Mouse (Mus musculus): ENCODE measurements around the gene Gusb. TPM values are rescaled to one million over a fixed set of nuclear protein-coding genes. Genes with fewer than 3 reads are reported as not detected.

Gusb gene
- polyA plus RNA-seq (2015; fragmentation: Nextera tagmentation; extraction: Ambion mirVana), result 46.6 and 46.9 TPM in 2 replicates

DNA sequence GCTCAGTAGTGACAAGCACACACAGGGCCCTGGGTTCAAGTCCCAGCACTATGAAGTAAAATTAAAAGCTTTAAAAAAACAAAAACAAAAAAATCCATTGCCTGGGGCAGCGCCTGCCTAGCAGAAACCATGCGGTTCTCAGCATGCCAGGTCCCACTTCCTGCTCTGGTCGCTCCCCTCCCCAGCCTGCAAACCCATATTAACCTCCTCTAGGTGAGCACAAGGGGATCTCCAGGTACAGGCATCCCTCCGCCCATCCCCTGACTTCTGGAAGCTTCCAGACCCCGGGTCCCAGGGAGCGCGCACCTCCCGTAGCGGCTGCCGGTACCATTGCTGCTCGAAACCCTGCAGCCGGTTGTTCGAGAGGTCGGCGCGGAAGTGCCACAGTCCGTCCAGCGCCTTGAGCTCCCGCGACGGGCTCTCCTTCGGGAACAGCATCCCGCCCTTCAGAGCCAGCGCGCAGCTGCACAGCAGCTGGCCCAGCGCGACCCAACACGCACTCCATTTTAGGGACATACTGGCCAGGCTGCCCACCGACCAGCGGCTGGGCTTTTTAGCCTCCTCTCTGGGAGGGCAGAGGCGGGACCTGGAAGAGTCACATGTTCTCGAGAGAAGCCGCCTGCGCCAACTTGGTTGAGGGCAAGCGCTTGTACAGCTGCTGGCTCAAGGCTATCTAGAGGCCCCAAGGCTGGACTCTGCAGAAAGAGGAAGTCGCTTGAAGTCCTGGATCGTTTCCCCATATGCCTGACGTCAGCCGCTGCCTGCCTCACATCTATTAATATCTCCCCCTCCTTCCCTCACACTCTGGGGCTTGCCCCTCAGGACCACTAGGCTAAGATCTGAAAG lies at the start of gene Gusb:
Gene Gusb, minus strand, starts transcription at position 749 of the 846 bp plus-strand sequence.
- H3K27me3 ChIP-seq (replicated peaks), result no peaks in the 10 kb centered on the region
- H3K36me3 ChIP-seq, result peaks cover 13% of the 10 kb centered on the region; the same call in 1 of the 2 replicates
- H3K4me2 ChIP-seq, result peak within 1 kb of the TSS; percentile 86
- H3K4me3 ChIP-seq, result peak within 1 kb of the TSS; percentile 80
- H3K4me1 ChIP-seq, result peaks cover 19% of the 10 kb centered on the region
- peaks cover 18% of the 10 kb centered on the region for H3K9me3 ChIP-seq
- ATAC-seq (ENCODE audit: extremely low read depth, insufficient number of reproducible peaks, low FRiP score, low TSS enrichment), result peak; percentile 77
- peak within 1 kb of the TSS; percentile 82 for H3K27ac ChIP-seq (replicated peaks)
- under 1% methylated on average over 39 of the region's 39 CpGs for WGBS
- H3K9ac ChIP-seq, result peak within 1 kb of the TSS; percentile 88

DNA sequence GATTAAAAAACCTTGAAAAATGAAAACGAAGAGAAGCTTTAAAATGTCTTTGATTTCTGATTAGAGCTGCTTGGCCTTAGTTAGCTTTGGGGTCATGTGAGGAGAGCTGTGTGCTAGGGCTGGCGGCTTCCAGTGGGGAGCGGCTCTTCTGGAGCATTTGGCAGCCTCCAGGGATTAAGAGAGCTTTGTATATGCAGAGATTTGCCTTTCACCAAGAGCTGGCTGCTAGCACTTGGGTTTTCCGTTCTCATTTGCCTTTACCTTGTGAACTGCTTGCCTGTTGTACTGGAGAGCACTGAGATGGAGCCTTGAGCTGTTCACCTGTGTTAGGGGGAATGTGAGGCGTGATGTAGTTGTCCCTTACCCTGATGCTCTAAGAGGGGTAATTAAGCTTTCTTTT lies 49.7 kb upstream of the Gusb start:
- Histone ChIP-seq H3K9ac (no peak overlapping the region), H3K4me3 (no peak overlapping the region), H3K4me2 (no peak overlapping the region), H3K36me3 (peaks cover 55% of the 10 kb centered on the region), H3K27ac (replicated peaks) (no peak overlapping the region), H3K27me3 (replicated peaks) (peaks cover 68% of the 10 kb centered on the region), H3K4me1 (0 out of 2 replicates have a peak, but pooled peaks cover 6% of the 10 kb centered on the region), H3K9me3 (no peaks in the 10 kb centered on the region)
- WGBS, result 75% methylated on average over 5 of the region's 5 CpGs
- no peak for ATAC-seq (ENCODE audit: extremely low read depth, insufficient number of reproducible peaks, low FRiP score, low TSS enrichment)

DNA sequence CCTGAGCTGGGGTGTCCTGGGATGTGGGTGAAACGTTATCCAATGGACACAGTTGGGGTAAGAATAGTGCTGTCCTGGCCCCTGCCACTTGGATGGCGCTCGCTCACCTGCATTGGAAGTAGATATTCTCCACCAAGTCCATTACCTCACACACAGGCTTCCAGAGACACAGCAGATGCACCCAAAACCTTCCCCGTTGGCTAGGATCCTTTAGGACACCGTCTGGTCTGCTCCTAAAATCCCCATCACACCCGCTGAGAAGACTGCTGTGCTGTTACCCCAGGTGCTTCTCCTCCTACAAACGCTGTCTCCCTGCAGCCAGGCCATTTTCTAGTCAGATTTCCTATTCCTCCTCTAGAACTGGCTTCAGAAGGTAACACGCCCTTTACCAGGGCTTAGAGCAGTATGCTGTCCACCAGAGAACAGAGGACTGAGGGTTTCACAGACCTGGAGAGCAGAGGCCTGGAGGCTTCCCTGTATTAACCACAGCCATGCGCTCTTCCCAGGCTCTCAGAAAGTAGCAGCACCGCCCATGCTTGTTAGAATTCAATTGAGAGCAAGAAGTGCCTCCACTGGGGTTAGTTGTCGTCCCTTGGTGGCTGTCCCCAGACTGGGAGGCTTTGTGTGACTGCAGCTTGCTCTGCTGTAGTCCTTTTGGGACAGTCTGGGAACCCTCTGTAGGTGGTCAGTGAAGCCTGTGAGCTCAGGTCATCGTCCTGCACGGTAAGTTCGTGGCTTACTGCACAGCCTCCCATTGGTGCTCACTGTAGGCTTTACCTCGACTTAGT lies 48.4 kb upstream of the Gusb start:
- Histone ChIP-seq H3K36me3 (peaks cover 67% of the 10 kb centered on the region), H3K4me2 (no peak overlapping the region), H3K4me3 (no peak overlapping the region), H3K9me3 (no peaks in the 10 kb centered on the region), H3K27ac (replicated peaks) (no peak overlapping the region), H3K4me1 (peaks cover 15% of the 10 kb centered on the region), H3K9ac (no peak overlapping the region), H3K27me3 (replicated peaks) (peaks cover 68% of the 10 kb centered on the region)
- ATAC-seq (ENCODE audit: extremely low read depth, insufficient number of reproducible peaks, low FRiP score, low TSS enrichment), result no peak
- 83% methylated on average over 15 of the region's 15 CpGs for WGBS

DNA sequence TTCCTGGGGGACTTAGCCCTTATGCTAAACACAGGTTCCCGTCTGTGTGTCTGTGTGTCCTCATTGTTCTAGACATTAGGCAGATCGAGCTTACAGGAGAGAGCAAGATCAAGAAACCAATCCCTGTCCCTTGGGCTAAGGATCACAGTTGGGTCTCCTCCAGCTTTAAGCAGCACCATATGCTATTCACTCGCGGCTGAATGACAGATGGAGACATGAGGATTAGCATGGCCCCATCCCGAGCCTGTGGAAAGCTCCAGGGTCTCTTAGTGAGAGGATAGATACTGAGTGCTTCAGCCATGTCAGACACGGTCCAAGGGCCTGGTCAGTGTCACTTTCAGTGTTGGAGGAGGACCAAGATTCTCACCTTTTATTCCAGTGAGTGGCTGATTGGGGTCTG lies 47.6 kb upstream of the Gusb start:
- Histone ChIP-seq H3K4me1 (peaks cover 20% of the 10 kb centered on the region), H3K9me3 (no peaks in the 10 kb centered on the region), H3K36me3 (peaks cover 63% of the 10 kb centered on the region), H3K27ac (replicated peaks) (no peak overlapping the region), H3K27me3 (replicated peaks) (peaks cover 72% of the 10 kb centered on the region), H3K4me2 (no peak overlapping the region), H3K4me3 (no peak overlapping the region), H3K9ac (no peak overlapping the region)
- no peak for ATAC-seq (ENCODE audit: extremely low read depth, insufficient number of reproducible peaks, low FRiP score, low TSS enrichment)
- WGBS, result 57% methylated on average over 6 of the region's 6 CpGs

DNA sequence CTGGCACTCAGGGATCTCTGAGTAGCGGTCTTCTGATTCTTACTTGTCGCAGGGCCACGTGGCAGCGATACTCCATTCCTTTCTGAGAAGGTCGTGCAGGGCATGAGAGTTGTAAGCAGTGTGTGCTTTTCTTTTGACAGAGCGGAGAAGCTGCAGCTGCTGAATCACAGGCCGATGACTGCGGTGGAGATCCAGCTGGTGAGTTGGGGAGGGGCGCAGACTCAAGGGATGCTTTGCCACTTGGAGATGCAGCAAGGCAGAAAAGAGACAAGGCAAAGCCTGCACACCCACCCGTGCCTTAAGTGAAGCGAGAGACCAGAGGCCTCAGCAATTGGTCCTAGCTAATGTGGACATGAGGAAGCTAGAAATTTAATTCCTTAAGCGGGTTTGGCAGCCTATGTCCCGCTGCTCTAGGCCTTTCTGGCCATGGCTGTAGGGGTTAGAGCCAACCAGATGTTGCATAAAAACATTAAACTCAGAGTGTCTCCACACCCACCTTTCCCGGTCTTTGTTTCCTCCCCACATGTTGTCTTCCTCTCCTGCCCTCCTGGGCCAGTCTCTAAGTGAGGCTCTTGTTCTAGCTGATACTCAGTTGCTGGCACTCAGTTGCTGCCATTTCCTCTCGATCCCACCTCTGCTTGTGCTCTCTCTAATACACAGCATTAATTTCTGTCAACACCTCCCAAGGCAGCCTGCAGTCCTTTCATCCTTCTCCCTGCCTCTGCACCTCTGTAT lies 46.1 kb upstream of the Gusb start:
- Histone ChIP-seq H3K4me1 (peaks cover 20% of the 10 kb centered on the region), H3K36me3 (peaks cover 63% of the 10 kb centered on the region), H3K27ac (replicated peaks) (no peak overlapping the region), H3K4me3 (no peak overlapping the region), H3K9me3 (no peaks in the 10 kb centered on the region), H3K9ac (no peak overlapping the region), H3K27me3 (replicated peaks) (peaks cover 72% of the 10 kb centered on the region), H3K4me2 (no peak overlapping the region)
- WGBS, result 81% methylated on average over 15 of the region's 15 CpGs
- no peak for ATAC-seq (ENCODE audit: extremely low read depth, insufficient number of reproducible peaks, low FRiP score, low TSS enrichment)

DNA sequence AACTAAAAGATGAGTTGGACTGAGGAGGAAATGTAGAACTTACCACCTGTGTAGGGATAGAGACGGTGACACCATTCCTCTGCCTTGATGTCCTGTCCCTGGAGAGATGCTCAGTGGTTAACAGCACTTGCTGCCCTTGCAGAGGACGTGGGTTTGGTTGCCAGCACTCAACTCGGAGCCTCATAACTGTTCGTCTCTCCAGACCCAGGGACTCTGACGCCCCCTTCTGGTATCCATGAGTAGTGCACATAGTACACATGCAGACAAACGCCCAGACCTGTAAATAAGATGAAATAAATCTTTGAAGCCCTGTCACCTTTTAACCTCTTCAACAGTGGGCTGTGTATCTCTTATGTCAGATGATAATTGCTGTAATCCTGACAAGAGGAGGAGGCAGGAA lies 44.2 kb upstream of the Gusb start:
- no peak for ATAC-seq (ENCODE audit: extremely low read depth, insufficient number of reproducible peaks, low FRiP score, low TSS enrichment)
- 68% methylated on average over 6 of the region's 6 CpGs for WGBS
- Histone ChIP-seq H3K36me3 (peaks cover 66% of the 10 kb centered on the region), H3K4me3 (no peak overlapping the region), H3K27ac (replicated peaks) (no peak overlapping the region), H3K4me1 (peaks cover 20% of the 10 kb centered on the region), H3K4me2 (no peak overlapping the region), H3K9me3 (no peaks in the 10 kb centered on the region), H3K9ac (no peak overlapping the region), H3K27me3 (replicated peaks) (peaks cover 72% of the 10 kb centered on the region)

DNA sequence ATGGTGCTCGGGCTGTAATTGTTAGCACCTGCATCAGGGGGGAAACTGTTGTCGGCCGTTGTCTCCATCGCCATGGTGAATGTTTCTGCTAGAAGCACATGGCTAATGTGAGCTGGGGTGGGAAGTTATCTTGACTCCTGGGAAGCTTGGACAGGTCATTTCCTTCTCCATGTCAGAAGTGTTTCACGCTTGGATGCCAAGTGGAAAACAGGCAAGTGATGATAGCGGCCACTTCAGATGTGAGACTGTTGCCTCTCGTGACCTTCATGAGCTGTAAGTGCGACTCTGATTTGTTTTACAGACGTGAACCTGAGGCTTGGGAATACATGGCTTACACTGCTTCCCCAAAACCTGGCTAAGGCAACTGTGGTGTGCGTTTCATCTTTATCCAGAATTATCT lies 43.7 kb upstream of the Gusb start:
- Histone ChIP-seq H3K27me3 (replicated peaks) (peaks cover 73% of the 10 kb centered on the region), H3K4me2 (no peak overlapping the region), H3K27ac (replicated peaks) (no peak overlapping the region), H3K4me3 (no peak overlapping the region), H3K9me3 (no peaks in the 10 kb centered on the region), H3K4me1 (peaks cover 20% of the 10 kb centered on the region), H3K9ac (no peak overlapping the region), H3K36me3 (peaks cover 68% of the 10 kb centered on the region)
- no peak; the same call in 1 of the 2 replicates for ATAC-seq (ENCODE audit: extremely low read depth, insufficient number of reproducible peaks, low FRiP score, low TSS enrichment)
- 31% methylated on average over 10 of the region's 10 CpGs for WGBS

DNA sequence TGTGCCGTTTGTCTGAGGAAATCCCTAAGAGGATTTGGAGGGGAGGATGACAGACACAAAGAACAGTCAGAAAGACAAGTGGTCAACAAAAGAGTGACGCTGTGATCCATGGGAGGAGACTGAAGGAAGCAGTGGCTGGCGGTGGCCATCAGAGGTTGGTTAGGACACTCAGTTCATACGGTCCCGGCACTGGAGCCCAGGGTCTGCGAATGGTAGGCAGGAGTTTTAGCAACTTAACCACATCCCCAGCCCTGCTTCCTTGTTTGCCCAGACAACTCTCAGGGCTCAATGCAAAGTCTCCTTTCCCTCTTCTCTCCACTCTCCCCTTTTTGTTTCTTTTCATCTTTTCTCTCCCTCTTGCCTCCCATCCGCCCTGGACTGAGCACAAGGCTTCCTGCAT lies 43.3 kb upstream of the Gusb start:
- no peak for ATAC-seq (ENCODE audit: extremely low read depth, insufficient number of reproducible peaks, low FRiP score, low TSS enrichment)
- no peak overlapping the region for H3K4me3 ChIP-seq
- H3K9me3 ChIP-seq, result no peaks in the 10 kb centered on the region
- no peak overlapping the region for H3K4me2 ChIP-seq
- peaks cover 68% of the 10 kb centered on the region for H3K27me3 ChIP-seq (replicated peaks)
- 76% methylated on average over 7 of the region's 7 CpGs for WGBS
- H3K27ac ChIP-seq (replicated peaks), result no peak overlapping the region
- no peak overlapping the region for H3K9ac ChIP-seq
- H3K36me3 ChIP-seq, result peaks cover 68% of the 10 kb centered on the region
- H3K4me1 ChIP-seq, result peaks cover 20% of the 10 kb centered on the region

DNA sequence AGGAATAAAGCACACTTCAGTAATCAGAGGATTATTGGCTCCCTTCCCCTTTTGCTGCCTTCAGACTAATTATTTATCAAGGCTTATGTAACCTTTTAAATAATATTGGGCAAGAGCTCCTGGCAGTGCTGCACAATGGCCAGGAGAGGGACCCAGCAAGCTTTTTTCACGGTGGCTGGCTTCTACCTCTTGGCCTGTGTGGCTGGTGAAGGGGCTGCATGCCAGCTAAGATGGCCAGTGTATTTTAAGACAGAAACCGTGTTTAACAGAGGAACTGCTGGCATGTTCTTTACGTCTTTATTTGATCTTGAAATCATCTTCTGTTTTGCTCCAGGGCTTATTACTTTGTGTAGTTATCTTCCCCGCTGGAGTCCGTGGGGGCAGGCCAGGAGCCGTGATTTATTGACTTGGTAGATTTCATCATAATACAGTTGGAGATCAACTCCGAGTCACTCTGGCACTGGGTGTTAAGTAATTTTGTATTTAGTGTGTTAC lies 41.4 kb upstream of the Gusb start:
- no peaks in the 10 kb centered on the region for H3K9me3 ChIP-seq
- no peak for ATAC-seq (ENCODE audit: extremely low read depth, insufficient number of reproducible peaks, low FRiP score, low TSS enrichment)
- H3K4me2 ChIP-seq, result no peak overlapping the region
- H3K4me1 ChIP-seq, result peaks cover 20% of the 10 kb centered on the region
- H3K4me3 ChIP-seq, result no peak overlapping the region
- H3K9ac ChIP-seq, result no peak overlapping the region
- H3K36me3 ChIP-seq, result peaks cover 73% of the 10 kb centered on the region
- 82% methylated on average over 7 of the region's 7 CpGs for WGBS
- H3K27ac ChIP-seq (replicated peaks), result no peak overlapping the region
- H3K27me3 ChIP-seq (replicated peaks), result peaks cover 65% of the 10 kb centered on the region

DNA sequence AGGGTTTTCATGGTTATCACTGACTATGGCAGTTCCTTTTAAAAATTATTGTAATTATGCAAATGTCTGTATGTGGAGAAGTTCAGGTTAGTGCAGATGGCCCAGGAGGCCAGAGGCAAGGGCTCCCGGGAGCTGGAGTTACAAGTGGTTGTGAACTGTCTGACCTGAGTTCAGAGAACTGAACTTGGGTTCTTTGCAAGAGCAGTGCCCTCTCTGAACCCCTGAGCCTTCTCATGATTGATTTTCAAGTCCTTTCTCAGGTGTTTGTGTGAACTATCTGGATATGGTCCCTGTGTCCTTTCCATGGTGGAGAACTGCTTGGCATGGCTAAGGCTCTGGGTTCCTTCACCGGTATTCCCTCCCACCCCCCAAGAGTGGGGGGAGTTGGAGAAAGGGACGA lies 40.9 kb upstream of the Gusb start:
- 88% methylated on average over 3 of the region's 3 CpGs for WGBS
- H3K4me2 ChIP-seq, result no peak overlapping the region
- H3K36me3 ChIP-seq, result peaks cover 69% of the 10 kb centered on the region
- H3K9ac ChIP-seq, result no peak overlapping the region
- H3K27ac ChIP-seq (replicated peaks), result no peak overlapping the region
- H3K4me3 ChIP-seq, result no peak overlapping the region
- H3K9me3 ChIP-seq, result no peaks in the 10 kb centered on the region
- peaks cover 17% of the 10 kb centered on the region for H3K4me1 ChIP-seq
- H3K27me3 ChIP-seq (replicated peaks), result peaks cover 60% of the 10 kb centered on the region
- ATAC-seq (ENCODE audit: extremely low read depth, insufficient number of reproducible peaks, low FRiP score, low TSS enrichment), result no peak

DNA sequence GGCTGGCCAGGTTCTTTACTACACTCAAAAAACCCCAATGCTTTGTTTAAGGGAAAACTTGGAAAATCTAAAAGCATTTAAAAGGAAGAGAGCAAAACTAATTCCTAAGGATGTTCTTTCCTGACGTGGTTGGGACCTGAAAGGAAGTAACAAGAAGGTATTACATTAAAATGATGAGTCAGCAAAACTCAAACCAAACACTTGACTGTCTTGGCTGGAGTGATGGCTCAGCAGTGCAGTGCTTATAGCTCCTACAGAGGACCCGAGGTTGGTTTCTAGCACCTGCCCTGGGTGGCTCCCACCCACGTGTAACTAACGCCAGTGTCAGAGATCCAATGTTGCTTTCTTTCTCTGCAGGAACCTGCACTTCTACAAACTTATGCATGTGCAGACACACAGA lies 38.4 kb upstream of the Gusb start:
- Histone ChIP-seq H3K4me2 (no peak overlapping the region), H3K9ac (no peak overlapping the region), H3K4me3 (no peak overlapping the region), H3K4me1 (peaks cover 8% of the 10 kb centered on the region), H3K9me3 (no peaks in the 10 kb centered on the region), H3K36me3 (peaks cover 67% of the 10 kb centered on the region), H3K27me3 (replicated peaks) (peaks cover 55% of the 10 kb centered on the region), H3K27ac (replicated peaks) (no peak overlapping the region)
- 86% methylated on average over 4 of the region's 4 CpGs for WGBS
- ATAC-seq (ENCODE audit: extremely low read depth, insufficient number of reproducible peaks, low FRiP score, low TSS enrichment), result no peak

Measured in heart, embryonic 13.5 days (tissue).